Comparison of ENCODE assay signal across 18 mouse cellular contexts in the genomic region with DNA sequence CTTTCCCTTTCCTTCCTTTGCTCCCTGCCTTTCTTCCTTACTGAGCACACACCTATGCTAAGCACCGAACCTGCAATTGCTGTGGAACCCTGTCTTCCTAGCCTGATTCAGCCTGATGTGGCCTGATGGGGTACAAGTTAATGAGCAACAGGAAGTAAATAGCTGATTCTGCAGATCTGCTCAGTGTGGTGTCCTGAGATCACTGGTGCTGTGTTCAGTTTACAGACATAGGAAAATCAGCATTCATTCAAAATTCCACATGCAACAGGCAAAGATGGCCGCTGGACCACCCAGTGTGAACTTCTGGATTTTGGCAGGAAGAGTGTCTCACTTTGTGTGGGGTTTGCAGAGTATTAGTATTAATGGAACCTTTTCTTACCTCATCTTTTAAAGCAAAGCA. TPM values are rescaled to one million over a fixed set of nuclear protein-coding genes. Genes with fewer than 3 reads are reported as not detected.
"Had no signal": no experiment of that assay in that cellular context is flagged by ENCODE, and none has a peak within 500 bp of the region (broad histone marks: within the 10 kb centered on the region; RNA-seq: fewer than 3 reads in every experiment).

No protein-coding gene starts in this region.

- H3K9me3 ChIP-seq: liver, embryonic 15.5 days; megakaryocyte, embryonic 14.5 days; midbrain, embryonic 13.5 days; midbrain, embryonic 15.5 days; stomach, embryonic 15.5 days had no signal

- ATAC-seq: liver, postnatal 0 days; midbrain, embryonic 13.5 days; midbrain, embryonic 15.5 days had no signal

- H3K27me3 ChIP-seq: liver, embryonic 15.5 days; midbrain, embryonic 13.5 days; midbrain, embryonic 15.5 days; neural tube, embryonic 12.5 days; stomach, embryonic 15.5 days had no signal

- H3K36me3 ChIP-seq: liver, embryonic 15.5 days; midbrain, embryonic 13.5 days; midbrain, embryonic 15.5 days; neural tube, embryonic 12.5 days; stomach, embryonic 15.5 days had no signal

- DNase-seq: liver, postnatal 0 days; lung, adult 2 months; lung, postnatal 10 days; lung, postnatal 36 days; right cerebral cortex, postnatal 14 days; thymus, adult 2 months; thymus, postnatal 25 days; thymus, postnatal 4 days had no signal

- H3K4me2 ChIP-seq: liver, embryonic 15.5 days; midbrain, embryonic 13.5 days; midbrain, embryonic 15.5 days; neural tube, embryonic 12.5 days; stomach, embryonic 15.5 days had no signal

- H3K4me3 ChIP-seq: liver, embryonic 15.5 days; megakaryocyte, embryonic 14.5 days; midbrain, embryonic 13.5 days; midbrain, embryonic 15.5 days; neural tube, embryonic 12.5 days; stomach, embryonic 15.5 days had no signal

- H3K27ac ChIP-seq: liver, embryonic 15.5 days; macrophage; midbrain, embryonic 13.5 days; midbrain, embryonic 15.5 days; neural tube, embryonic 12.5 days; stomach, embryonic 15.5 days; stomach, postnatal 0 days had no signal

- H3K4me1 ChIP-seq: liver, embryonic 15.5 days; midbrain, embryonic 13.5 days; midbrain, embryonic 15.5 days; neural tube, embryonic 12.5 days; stomach, embryonic 15.5 days had no signal

- H3K9ac ChIP-seq: liver, embryonic 15.5 days; liver, postnatal 0 days; midbrain, embryonic 13.5 days; midbrain, embryonic 15.5 days; neural tube, embryonic 12.5 days; stomach, embryonic 15.5 days had no signal

RNA-seq across cellular contexts. Expression of gene Rd3, which starts 57.8 kb away (rescaled TPM):
- total RNA-seq: megakaryocyte progenitor cell, adult 5-6 weeks; monocyte, adult 5-6 weeks had no signal
